Mouse (Mus musculus): ENCODE data around the gene Agap1.

Gene Agap1

GRCm38 (mm10) chr1:89622801-89623200, 168.2 kb downstream of the Agap1 start:
- DNase-seq: peak; percentile 80

GRCm38 (mm10) chr1:89625312-89625711, 170.7 kb downstream of the Agap1 start:
- DNase-seq: peak; percentile 24

- peak; percentile 33 for DNase-seq
Observed at GRCm38 (mm10) chr1:89625967-89626366, 171.4 kb downstream of the Agap1 start.

- no peak for DNase-seq
Observed at GRCm38 (mm10) chr1:89626940-89627339, 172.3 kb downstream of the Agap1 start.

- peak; percentile 77 for DNase-seq
Observed at GRCm38 (mm10) chr1:89627650-89628049, 173.0 kb downstream of the Agap1 start.

GRCm38 (mm10) chr1:89630836-89631235, 176.2 kb downstream of the Agap1 start:
- no peak for DNase-seq

GRCm38 (mm10) chr1:89631747-89632146, 177.1 kb downstream of the Agap1 start:
- DNase-seq: peak; percentile 18

- peak; percentile 21 for DNase-seq
Observed at GRCm38 (mm10) chr1:89634055-89634454, 179.4 kb downstream of the Agap1 start.

- DNase-seq: no peak
Observed at GRCm38 (mm10) chr1:89635131-89635530, 180.5 kb downstream of the Agap1 start.

GRCm38 (mm10) chr1:89637670-89638069, 183.1 kb downstream of the Agap1 start:
- no peak for DNase-seq

- no peak for DNase-seq
Observed at GRCm38 (mm10) chr1:89643445-89644100, 189.0 kb downstream of the Agap1 start.

GRCm38 (mm10) chr1:89644120-89644519, 189.5 kb downstream of the Agap1 start:
- DNase-seq: no peak

- DNase-seq: peak; percentile 58
Observed at GRCm38 (mm10) chr1:89646326-89647018, 191.9 kb downstream of the Agap1 start.

GRCm38 (mm10) chr1:89647505-89647904, 192.9 kb downstream of the Agap1 start:
- DNase-seq: no peak

- DNase-seq: no peak
Observed at GRCm38 (mm10) chr1:89650557-89650956, 196.0 kb downstream of the Agap1 start.

GRCm38 (mm10) chr1:89656167-89656566, 201.6 kb downstream of the Agap1 start:
- no peak for DNase-seq

GRCm38 (mm10) chr1:89656643-89657321, 202.2 kb downstream of the Agap1 start:
- DNase-seq: peak; percentile 50

- DNase-seq: no peak
Observed at GRCm38 (mm10) chr1:89660804-89661203, 206.2 kb downstream of the Agap1 start.

GRCm38 (mm10) chr1:89666154-89666553, 211.5 kb downstream of the Agap1 start:
- no peak for DNase-seq

- DNase-seq: no peak
Observed at GRCm38 (mm10) chr1:89667387-89667786, 212.8 kb downstream of the Agap1 start.

- peak; percentile 76 for DNase-seq
Observed at GRCm38 (mm10) chr1:89668635-89669034, 214.0 kb downstream of the Agap1 start.

GRCm38 (mm10) chr1:89671110-89671787, 216.6 kb downstream of the Agap1 start:
- no peak for DNase-seq

- DNase-seq: no peak
Observed at GRCm38 (mm10) chr1:89673071-89673470, 218.5 kb downstream of the Agap1 start.
